In the genomic region with DNA sequence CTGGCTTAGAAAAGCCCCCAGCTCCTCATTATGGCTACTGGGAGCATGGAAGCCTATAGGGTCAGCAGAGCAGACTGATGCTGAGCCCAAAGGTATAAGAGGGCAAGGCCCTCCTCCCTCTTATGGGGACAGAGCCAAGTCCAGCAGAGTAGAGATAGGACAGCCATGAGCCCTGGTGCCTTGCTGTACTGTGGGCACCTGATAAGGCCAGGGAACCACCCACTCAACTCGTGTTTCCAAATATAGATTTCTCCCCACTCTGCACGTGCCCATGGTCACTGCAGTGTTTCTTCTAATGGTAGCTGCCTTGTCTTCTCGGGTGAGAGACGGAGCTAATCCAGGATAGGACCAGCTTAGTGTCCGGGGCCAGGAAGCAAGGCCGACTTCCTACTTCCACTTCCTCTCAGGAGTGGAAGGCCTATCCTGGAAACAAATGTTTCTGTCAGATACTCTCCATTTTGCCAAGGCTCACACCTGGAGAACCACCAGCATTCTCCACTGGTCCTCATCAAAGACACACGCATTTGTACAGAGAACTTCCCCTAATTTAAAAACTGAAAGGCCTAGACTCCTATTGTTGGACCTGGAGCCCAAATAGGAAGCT, we compare ENCODE assay signal across 1 mouse cellular context.
TF ChIP-seq lines count a peak whose summit lies in the region.

No protein-coding gene starts in this region.

TF ChIP-seq in MEL, 35 proteins besides CTCF, POLR2A, EP300 and RAD21 (continued from another document):
- peak; percentile 94 for TF ChIP-seq ETS1 (IDR thresholded peaks at IDR 0.05; ENCODE audit: low read depth, low read length)
- peak; percentile 94 for TF ChIP-seq MAX (IDR thresholded peaks at IDR 0.05; ENCODE audit: low read length)
- peak; percentile 94 for TF ChIP-seq TAL1 (IDR thresholded peaks at IDR 0.05; ENCODE audit: low read length)
- TF ChIP-seq GABPA (IDR thresholded peaks at IDR 0.05; ENCODE audit: low read depth, low read length) = no peak
- TF ChIP-seq GATA1 (IDR thresholded peaks at IDR 0.05; ENCODE audit: low read depth, low read length) = peak; percentile 92
- TF ChIP-seq MYC (IDR thresholded peaks at IDR 0.05; ENCODE audit: low read depth, low read length) = peak; percentile 85
- peak; percentile 93 for TF ChIP-seq TCF12 (IDR thresholded peaks at IDR 0.05; ENCODE audit: low read depth, low read length)
- TF ChIP-seq E2F4 (IDR thresholded peaks at IDR 0.05; ENCODE audit: borderline replicate concordance, low read depth, low read length) = peak; percentile 34; the same call in 1 of the 2 replicates
